Mouse (Mus musculus): ENCODE data around the gene Ubald1.

Gene Ubald1

GRCm38 (mm10) chr16:4899711-4900110 is 19.6 kb upstream of the Ubald1 start:
- DNase-seq (ENCODE audit: low spot score in 2 of 2): no peak

- peak; percentile 73 to 80 for DNase-seq (ENCODE audit: low spot score in 2 of 2)
Observed at GRCm38 (mm10) chr16:4898881-4899280, 18.8 kb upstream of the Ubald1 start.

GRCm38 (mm10) chr16:4897146-4897730 is 17.1 kb upstream of the Ubald1 start:
- no peak for DNase-seq (ENCODE audit: low spot score in 2 of 2)

- DNase-seq (ENCODE audit: low spot score in 2 of 2): no peak
Observed at GRCm38 (mm10) chr16:4896249-4897027, 16.3 kb upstream of the Ubald1 start.

GRCm38 (mm10) chr16:4894201-4894908 is 14.2 kb upstream of the Ubald1 start:
- no peak for DNase-seq (ENCODE audit: low spot score in 2 of 2)

GRCm38 (mm10) chr16:4892171-4892570 is 12.1 kb upstream of the Ubald1 start:
- DNase-seq (ENCODE audit: low spot score in 2 of 2): no peak

- DNase-seq (ENCODE audit: low spot score in 2 of 2): no peak
Observed at GRCm38 (mm10) chr16:4890201-4890709, 10.1 kb upstream of the Ubald1 start.

- no peak for DNase-seq (ENCODE audit: low spot score in 2 of 2)
Observed at GRCm38 (mm10) chr16:4886690-4887020, 6.5 kb upstream of the Ubald1 start.

- peak; percentile 84 to 86 for DNase-seq (ENCODE audit: low spot score in 2 of 2)
Observed at GRCm38 (mm10) chr16:4885760-4886689, 5.9 kb upstream of the Ubald1 start, which contains the start of gene Mgrn1. Gene Mgrn1 (plus strand): TSS chr16:4886249.

- no peak for DNase-seq (ENCODE audit: low spot score in 2 of 2)
Observed at GRCm38 (mm10) chr16:4884930-4885329, 4.8 kb upstream of the Ubald1 start.

GRCm38 (mm10) chr16:4881400-4882351 is 1.6 kb upstream of the Ubald1 start:
- DNase-seq (ENCODE audit: low spot score in 2 of 2): no peak

- DNase-seq (ENCODE audit: low spot score in 2 of 2): peak; percentile 89 to 90
Observed at GRCm38 (mm10) chr16:4879708-4880124, 399 bp downstream of the Ubald1 start.

- DNase-seq (ENCODE audit: low spot score in 2 of 2): peak in 1 of 2 experiments; percentile 45
Observed at GRCm38 (mm10) chr16:4879101-4879707, 911 bp downstream of the Ubald1 start.

GRCm38 (mm10) chr16:4878192-4878885 is 1.8 kb downstream of the Ubald1 start:
- DNase-seq (ENCODE audit: low spot score in 2 of 2): peak; percentile 65 to 66

GRCm38 (mm10) chr16:4877701-4878100 is 2.4 kb downstream of the Ubald1 start:
- DNase-seq (ENCODE audit: low spot score in 2 of 2): no peak

GRCm38 (mm10) chr16:4877195-4877594 is 2.9 kb downstream of the Ubald1 start:
- no peak for DNase-seq (ENCODE audit: low spot score in 2 of 2)

GRCm38 (mm10) chr16:4876033-4876680 is 4.0 kb downstream of the Ubald1 start:
- no peak for DNase-seq (ENCODE audit: low spot score in 2 of 2)

- DNase-seq (ENCODE audit: low spot score in 2 of 2): no peak
Observed at GRCm38 (mm10) chr16:4875198-4876032, 4.7 kb downstream of the Ubald1 start.
